Mouse (Mus musculus) adrenal gland, adult (tissue): ENCODE measurements around the gene Heg1.

Source experiments
- DNase-seq, 2 experiments: peaks; one replicate each; pipeline ENCODE4 v3.0.0; 2022 to 2023; ENCODE audit warnings: low spot score in 1 of 2; ENCODE audit not compliant: inconsistent age in 2 of 2

Heg1 gene

GRCm38 (mm10) chr16:33676347-33677312 lies 7.5 kb upstream of the Heg1 start:
- peak; percentile 33 to 69 for DNase-seq

GRCm38 (mm10) chr16:33677313-33677690 lies 6.9 kb upstream of the Heg1 start:
- no peak for DNase-seq

- DNase-seq: peak in 1 of 2 experiments; percentile 66
Observed at GRCm38 (mm10) chr16:33677901-33678300, 6.3 kb upstream of the Heg1 start.

GRCm38 (mm10) chr16:33680271-33680670 lies 3.9 kb upstream of the Heg1 start:
- DNase-seq: no peak

- DNase-seq: peak in 1 of 2 experiments; percentile 18
Observed at GRCm38 (mm10) chr16:33680816-33681215, 3.4 kb upstream of the Heg1 start.

GRCm38 (mm10) chr16:33681661-33682060 lies 2.5 kb upstream of the Heg1 start:
- no peak for DNase-seq

GRCm38 (mm10) chr16:33682651-33683050 lies 1.5 kb upstream of the Heg1 start:
- no peak for DNase-seq

GRCm38 (mm10) chr16:33683206-33684161 lies 686 bp upstream of the Heg1 start:
- DNase-seq: peak in 1 of 2 experiments; percentile 57

GRCm38 (mm10) chr16:33684703-33685701 lies 832 bp downstream of the Heg1 start:
- peak; percentile 49 to 87 for DNase-seq

GRCm38 (mm10) chr16:33686056-33686455 lies 1.9 kb downstream of the Heg1 start:
- no peak for DNase-seq

- no peak for DNase-seq
Observed at GRCm38 (mm10) chr16:33687724-33688123, 3.6 kb downstream of the Heg1 start.

GRCm38 (mm10) chr16:33690975-33691747 lies 7.0 kb downstream of the Heg1 start:
- no peak for DNase-seq

- DNase-seq: no peak
Observed at GRCm38 (mm10) chr16:33693553-33693952, 9.4 kb downstream of the Heg1 start.

- DNase-seq: peak in 1 of 2 experiments; percentile 66
Observed at GRCm38 (mm10) chr16:33696811-33697575, 12.8 kb downstream of the Heg1 start.

GRCm38 (mm10) chr16:33697576-33698276 lies 13.6 kb downstream of the Heg1 start:
- DNase-seq: no peak

GRCm38 (mm10) chr16:33698277-33698790 lies 14.2 kb downstream of the Heg1 start:
- peak in 1 of 2 experiments; percentile 66 for DNase-seq

GRCm38 (mm10) chr16:33700584-33700983 lies 16.4 kb downstream of the Heg1 start:
- DNase-seq: no peak

GRCm38 (mm10) chr16:33701872-33702271 lies 17.7 kb downstream of the Heg1 start:
- DNase-seq: no peak
